Mouse (Mus musculus): Measurements from ENCODE around the gene Krt87. TPM values are rescaled to one million over a fixed set of nuclear protein-coding genes. Genes with fewer than 3 reads are reported as not detected.
A peak's percentile ranks its signal among the peaks of the same experiment; 100 is the strongest.

Gene Krt87
- 0.10 TPM in 1 of 2 replicates, not detected in the other for polyA plus RNA-seq (2015; fragmentation: Nextera tagmentation; extraction: Ambion mirVana)

GRCm38 (mm10) chr15:101438555-101438954, at the start of gene Krt87:
Gene Krt87 (minus strand): TSS chr15:101438804.
- Histone ChIP-seq H3K9ac (peak within 1 kb of the TSS; percentile 50), H3K4me3 (peak within 1 kb of the TSS; percentile 37), H3K9me3 (replicated peaks) (no peaks in the 10 kb centered on the region), H3K4me1 (peaks cover 7% of the 10 kb centered on the region), H3K27ac (no peak within 1 kb of the TSS), H3K27me3 (peaks cover 36% of the 10 kb centered on the region), H3K4me2 (peak within 1 kb of the TSS; percentile 71), H3K36me3 (ENCODE audit: poor library complexity, severe bottlenecking) (no peaks in the 10 kb centered on the region)
- 2% methylated on average over 32 of the region's 34 CpGs for WGBS
- ATAC-seq = no peak

- WGBS = 81% methylated on average over 11 of the region's 11 CpGs
- Histone ChIP-seq H3K4me2 (no peak overlapping the region), H3K4me3 (no peak overlapping the region), H3K9me3 (replicated peaks) (no peaks in the 10 kb centered on the region), H3K27ac (no peak overlapping the region), H3K36me3 (ENCODE audit: poor library complexity, severe bottlenecking) (no peaks in the 10 kb centered on the region), H3K4me1 (no peaks in the 10 kb centered on the region), H3K27me3 (no peaks in the 10 kb centered on the region), H3K9ac (no peak overlapping the region)
- no peak for ATAC-seq
Measured at GRCm38 (mm10) chr15:101485911-101486635, 47.5 kb upstream of the Krt87 start.

GRCm38 (mm10) chr15:101484939-101485338, 46.3 kb upstream of the Krt87 start:
- no peak for ATAC-seq

GRCm38 (mm10) chr15:101483646-101484045, 45.0 kb upstream of the Krt87 start:
- no peaks in the 10 kb centered on the region for H3K36me3 ChIP-seq (ENCODE audit: poor library complexity, severe bottlenecking)
- no peak overlapping the region for H3K4me2 ChIP-seq
- H3K27ac ChIP-seq = no peak overlapping the region
- no peaks in the 10 kb centered on the region for H3K9me3 ChIP-seq (replicated peaks)
- H3K27me3 ChIP-seq = 0 out of 2 replicates have a peak, but pooled peaks cover 3% of the 10 kb centered on the region
- no peak overlapping the region for H3K9ac ChIP-seq
- WGBS = 78% methylated on average over 1 of the region's 1 CpGs
- no peak for ATAC-seq
- H3K4me3 ChIP-seq = no peak overlapping the region
- H3K4me1 ChIP-seq = peaks cover 11% of the 10 kb centered on the region

More at GRCm38 (mm10) chr15:101484939-101485338, 46.3 kb upstream of the Krt87 start:
- H3K4me1 ChIP-seq = no peaks in the 10 kb centered on the region
- no peaks in the 10 kb centered on the region for H3K9me3 ChIP-seq (replicated peaks)
- H3K27ac ChIP-seq = no peak overlapping the region
- H3K36me3 ChIP-seq (ENCODE audit: poor library complexity, severe bottlenecking) = no peaks in the 10 kb centered on the region
- H3K4me3 ChIP-seq = no peak overlapping the region
- H3K9ac ChIP-seq = no peak overlapping the region
- no peaks in the 10 kb centered on the region for H3K27me3 ChIP-seq
- no peak overlapping the region for H3K4me2 ChIP-seq
- 87% methylated on average over 1 of the region's 1 CpGs for WGBS

- no peak overlapping the region for H3K4me2 ChIP-seq
- H3K4me3 ChIP-seq = no peak overlapping the region
- H3K9me3 ChIP-seq (replicated peaks) = no peaks in the 10 kb centered on the region
- no peaks in the 10 kb centered on the region for H3K36me3 ChIP-seq (ENCODE audit: poor library complexity, severe bottlenecking)
- WGBS = 49% methylated on average over 4 of the region's 4 CpGs
- H3K27ac ChIP-seq = no peak overlapping the region
- no peak for ATAC-seq
- H3K27me3 ChIP-seq = 0 out of 2 replicates have a peak, but pooled peaks cover 6% of the 10 kb centered on the region
- peaks cover 11% of the 10 kb centered on the region for H3K4me1 ChIP-seq
- no peak overlapping the region for H3K9ac ChIP-seq
Measured at GRCm38 (mm10) chr15:101482056-101482455, 43.5 kb upstream of the Krt87 start.

GRCm38 (mm10) chr15:101479666-101480060, 41.1 kb upstream of the Krt87 start:
- no peak overlapping the region for H3K27ac ChIP-seq
- H3K9ac ChIP-seq = peak overlapping the region; percentile 5; the same call in 1 of the 2 replicates

GRCm38 (mm10) chr15:101479007-101479665, 40.5 kb upstream of the Krt87 start:
- Histone ChIP-seq H3K27me3 (0 out of 2 replicates have a peak, but pooled peaks cover 6% of the 10 kb centered on the region), H3K36me3 (ENCODE audit: poor library complexity, severe bottlenecking) (no peaks in the 10 kb centered on the region), H3K4me1 (peaks cover 11% of the 10 kb centered on the region), H3K4me2 (peak overlapping the region; percentile 66), H3K27ac (no peak overlapping the region), H3K4me3 (peak overlapping the region; percentile 33), H3K9me3 (replicated peaks) (no peaks in the 10 kb centered on the region), H3K9ac (peak overlapping the region; percentile 5)
- ATAC-seq = peak; percentile 36; the same call in 1 of the 2 replicates
- 13% methylated on average over 31 of the region's 31 CpGs for WGBS

More at GRCm38 (mm10) chr15:101479666-101480060, 41.1 kb upstream of the Krt87 start:
- H3K4me1 ChIP-seq = peaks cover 11% of the 10 kb centered on the region
- peak overlapping the region; percentile 66 for H3K4me2 ChIP-seq
- ATAC-seq = no peak
- no peaks in the 10 kb centered on the region for H3K36me3 ChIP-seq (ENCODE audit: poor library complexity, severe bottlenecking)
- H3K4me3 ChIP-seq = peak overlapping the region; percentile 33
- 29% methylated on average over 11 of the region's 11 CpGs for WGBS
- 0 out of 2 replicates have a peak, but pooled peaks cover 6% of the 10 kb centered on the region for H3K27me3 ChIP-seq
- no peaks in the 10 kb centered on the region for H3K9me3 ChIP-seq (replicated peaks)

GRCm38 (mm10) chr15:101472952-101473528, 34.4 kb upstream of the Krt87 start, which contains the start of gene Krt86:
Gene Krt86 (plus strand): TSS chr15:101473478.
- H3K27me3 ChIP-seq = no peaks in the 10 kb centered on the region
- no peaks in the 10 kb centered on the region for H3K9me3 ChIP-seq (replicated peaks)
- 34% methylated on average over 10 of the region's 10 CpGs for WGBS
- no peak within 1 kb of the TSS for H3K27ac ChIP-seq
- H3K4me1 ChIP-seq = no peaks in the 10 kb centered on the region
- no peak within 1 kb of the TSS for H3K4me2 ChIP-seq
- H3K4me3 ChIP-seq = no peak within 1 kb of the TSS
- H3K36me3 ChIP-seq (ENCODE audit: poor library complexity, severe bottlenecking) = no peaks in the 10 kb centered on the region
- no peak within 1 kb of the TSS for H3K9ac ChIP-seq
- ATAC-seq = no peak

- no peak overlapping the region for H3K9ac ChIP-seq
- no peak overlapping the region for H3K27ac ChIP-seq
- no peaks in the 10 kb centered on the region for H3K4me1 ChIP-seq
- no peaks in the 10 kb centered on the region for H3K27me3 ChIP-seq
- no peak overlapping the region for H3K4me3 ChIP-seq
- H3K4me2 ChIP-seq = no peak overlapping the region
- WGBS = 85% methylated on average over 4 of the region's 4 CpGs
- no peaks in the 10 kb centered on the region for H3K9me3 ChIP-seq (replicated peaks)
- no peak for ATAC-seq
- H3K36me3 ChIP-seq (ENCODE audit: poor library complexity, severe bottlenecking) = no peaks in the 10 kb centered on the region
Measured at GRCm38 (mm10) chr15:101469093-101469492, 30.5 kb upstream of the Krt87 start.

- ATAC-seq = no peak
- peaks cover 3% of the 10 kb centered on the region; the same call in 1 of the 2 replicates for H3K4me1 ChIP-seq
- H3K36me3 ChIP-seq (ENCODE audit: poor library complexity, severe bottlenecking) = no peaks in the 10 kb centered on the region
- no peak within 1 kb of the TSS for H3K9ac ChIP-seq
- H3K27me3 ChIP-seq = no peaks in the 10 kb centered on the region
- no peak within 1 kb of the TSS for H3K4me2 ChIP-seq
- no peak within 1 kb of the TSS for H3K4me3 ChIP-seq
- no peak within 1 kb of the TSS for H3K27ac ChIP-seq
- 90% methylated on average over 13 of the region's 13 CpGs for WGBS
- no peaks in the 10 kb centered on the region for H3K9me3 ChIP-seq (replicated peaks)
Measured at GRCm38 (mm10) chr15:101463651-101464050, 25.0 kb upstream of the Krt87 start, which contains the start of gene Krt81. Gene Krt81 (minus strand): TSS chr15:101463751.

- H3K9me3 ChIP-seq (replicated peaks) = peaks cover 8% of the 10 kb centered on the region
- H3K4me3 ChIP-seq = no peak overlapping the region
- no peak for ATAC-seq
- H3K27ac ChIP-seq = no peak overlapping the region
- H3K4me1 ChIP-seq = peaks cover 9% of the 10 kb centered on the region; the same call in 1 of the 2 replicates
- H3K27me3 ChIP-seq = no peaks in the 10 kb centered on the region
- no peak overlapping the region for H3K4me2 ChIP-seq
- WGBS = 82% methylated on average over 14 of the region's 14 CpGs
- no peak overlapping the region for H3K9ac ChIP-seq
- H3K36me3 ChIP-seq (ENCODE audit: poor library complexity, severe bottlenecking) = no peaks in the 10 kb centered on the region
Measured at GRCm38 (mm10) chr15:101459283-101459682, 20.7 kb upstream of the Krt87 start.

All from forebrain, embryonic 13.5 days (tissue).